Mouse (Mus musculus) C2C12 (cell line): ENCODE measurements around the gene Olfr312. TPM values are rescaled to one million over a fixed set of nuclear protein-coding genes. Genes with fewer than 3 reads are reported as not detected.
"Not testable (repeated sequence)": the region's sequence is repeated elsewhere in the genome, so short reads cannot be mapped to it uniquely, and the experiment has no call there.

Source experiments
- H3K27me3 ChIP-seq: one replicate; pipeline ENCODE4 v1.6.1; 2011; ENCODE audit not compliant: control insufficient read depth, insufficient read depth, insufficient read length
- H3K36me3 ChIP-seq: one replicate; pipeline ENCODE4 v1.6.1; 2011; ENCODE audit not compliant: control insufficient read depth, insufficient read depth
- H3K4me3 ChIP-seq: one replicate; pipeline ENCODE4 v1.5.1; 2011; ENCODE audit warnings: mild to moderate bottlenecking, control low read depth; ENCODE audit not compliant: poor library complexity, insufficient read depth, severe bottlenecking
- H3K79me2 ChIP-seq: one replicate; pipeline ENCODE4 v1.6.1; 2011; ENCODE audit not compliant: control insufficient read depth, insufficient read depth
- H3K79me3 ChIP-seq: one replicate; pipeline ENCODE4 v1.6.1; 2011; ENCODE audit warnings: low read depth, control low read depth
- H3ac ChIP-seq: one replicate; pipeline ENCODE3; 2011; ENCODE audit warnings: low read depth; ENCODE audit not compliant: control insufficient read depth, insufficient read length
- CEBPB ChIP-seq: IDR thresholded peaks from one replicate; pipeline ENCODE4 v1.6.1; 2011; ENCODE audit warnings: low read depth, mild to moderate bottlenecking, control low read depth, moderate library complexity
- CTCF ChIP-seq: IDR thresholded peaks from one replicate; pipeline ENCODE4 v1.5.1; 2011; ENCODE audit not compliant: control insufficient read depth, insufficient read depth, insufficient read length
- FOSL1 ChIP-seq: IDR thresholded peaks from one replicate; pipeline ENCODE4 v1.8.0; 2011; ENCODE audit warnings: mild to moderate bottlenecking, low read length; ENCODE audit not compliant: poor library complexity, insufficient read depth, severe bottlenecking
- MAX ChIP-seq: IDR thresholded peaks from one replicate; pipeline ENCODE4 v1.6.1; 2011; ENCODE audit warnings: mild to moderate bottlenecking, control low read depth
- MYOD1 ChIP-seq: IDR thresholded peaks from one replicate; pipeline ENCODE4 v1.6.1; 2011; ENCODE audit warnings: low read depth; ENCODE audit not compliant: control insufficient read depth, insufficient read length
- MYOG ChIP-seq: IDR thresholded peaks from one replicate; pipeline ENCODE4 v1.6.1; 2011; ENCODE audit not compliant: control insufficient read depth, insufficient read length; ENCODE audit errors: extremely low read depth
- USF1 ChIP-seq: IDR thresholded peaks from one replicate; pipeline ENCODE4 v1.6.1; 2011; ENCODE audit warnings: low read depth, mild to moderate bottlenecking, control low read depth, moderate library complexity
- polyA plus RNA-seq: library from polyadenylated mRNA; unstranded; fragments of >200 nt; fragmentation: generic; extraction: Trizol; gene quantifications from one replicate; pipeline ENCODE4 v1.2.1, GENCODE M21; 2012; ENCODE audit warnings: missing spikeins

Olfr312 gene
- polyA plus RNA-seq, 1 experiment, result not detected

GRCm38 (mm10) chr11:58803871-58804270 lies 25.2 kb upstream of the Olfr312 start:
- Histone ChIP-seq H3K4me3 (no peak overlapping the region), H3K27me3 (no peaks in the 10 kb centered on the region), H3ac (no peak overlapping the region), H3K79me3 (no peaks in the 10 kb centered on the region), H3K79me2 (no peaks in the 10 kb centered on the region), H3K36me3 (no peaks in the 10 kb centered on the region)
- no peak for TF ChIP-seq MAX

DNA sequence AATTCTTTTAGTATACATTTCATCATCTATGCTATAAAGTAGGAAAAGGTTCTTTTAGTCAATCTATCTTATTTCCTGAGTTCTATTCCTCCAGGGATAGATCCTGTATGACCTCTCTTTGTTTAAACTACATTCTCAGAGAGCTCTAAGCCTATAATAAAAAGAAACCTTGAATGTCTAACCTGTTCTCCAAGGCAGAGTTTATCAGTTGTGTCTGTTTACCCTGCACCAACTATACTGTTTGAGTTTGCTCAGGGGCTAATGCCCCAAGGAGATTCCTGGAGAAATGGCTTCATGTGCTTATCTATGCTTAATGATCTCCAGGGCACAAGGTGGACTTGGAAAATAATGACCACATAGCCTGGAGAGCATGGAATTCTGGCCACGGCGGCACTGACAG lies 24.6 kb upstream of the Olfr312 start:
- no peaks in the 10 kb centered on the region for H3K36me3 ChIP-seq
- no peak overlapping the region for H3ac ChIP-seq
- H3K79me2 ChIP-seq, result no peaks in the 10 kb centered on the region
- TF ChIP-seq MYOD1, result no peak
- no peak for TF ChIP-seq FOSL1
- no peak for TF ChIP-seq CTCF
- no peak for TF ChIP-seq MAX
- TF ChIP-seq USF1, result no peak
- no peak for TF ChIP-seq CEBPB
- TF ChIP-seq MYOG, result no peak
- H3K4me3 ChIP-seq, result no peak overlapping the region
- no peaks in the 10 kb centered on the region for H3K79me3 ChIP-seq
- no peaks in the 10 kb centered on the region for H3K27me3 ChIP-seq

DNA sequence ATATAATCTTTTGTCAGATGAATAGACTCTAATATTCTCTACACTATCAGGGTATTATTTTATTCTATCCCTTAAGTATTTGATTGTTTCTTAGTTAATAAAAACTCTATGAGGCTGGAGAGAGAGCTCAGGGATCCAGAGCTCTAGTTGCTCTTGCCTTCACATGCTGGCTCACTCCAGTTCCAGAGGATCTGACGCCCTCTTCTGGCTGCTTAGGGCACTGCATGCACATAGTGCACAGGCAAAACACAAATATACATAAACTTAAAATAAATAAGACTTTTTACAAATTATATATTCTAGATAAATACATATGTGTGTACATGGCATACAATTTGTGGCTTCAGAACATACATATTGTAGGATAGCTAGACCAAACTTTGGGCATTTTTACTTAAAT lies 17.0 kb upstream of the Olfr312 start:
- no peak for TF ChIP-seq USF1
- TF ChIP-seq FOSL1, result no peak
- no peak for TF ChIP-seq MYOD1
- TF ChIP-seq CTCF, result no peak
- H3K36me3 ChIP-seq, result no peaks in the 10 kb centered on the region
- H3K4me3 ChIP-seq, result no peak overlapping the region
- no peak overlapping the region for H3ac ChIP-seq
- no peaks in the 10 kb centered on the region for H3K79me2 ChIP-seq
- no peaks in the 10 kb centered on the region for H3K79me3 ChIP-seq
- H3K27me3 ChIP-seq, result no peaks in the 10 kb centered on the region

GRCm38 (mm10) chr11:58814700-58815099 lies 14.3 kb upstream of the Olfr312 start, which contains the start of gene Olfr313:
Gene Olfr313, plus strand, starts transcription at chr11:58815000.
- H3K36me3 ChIP-seq, H3K79me2 ChIP-seq, H3K27me3 ChIP-seq, H3ac ChIP-seq, H3K79me3 ChIP-seq, H3K4me3 ChIP-seq: not testable (repeated sequence)

DNA sequence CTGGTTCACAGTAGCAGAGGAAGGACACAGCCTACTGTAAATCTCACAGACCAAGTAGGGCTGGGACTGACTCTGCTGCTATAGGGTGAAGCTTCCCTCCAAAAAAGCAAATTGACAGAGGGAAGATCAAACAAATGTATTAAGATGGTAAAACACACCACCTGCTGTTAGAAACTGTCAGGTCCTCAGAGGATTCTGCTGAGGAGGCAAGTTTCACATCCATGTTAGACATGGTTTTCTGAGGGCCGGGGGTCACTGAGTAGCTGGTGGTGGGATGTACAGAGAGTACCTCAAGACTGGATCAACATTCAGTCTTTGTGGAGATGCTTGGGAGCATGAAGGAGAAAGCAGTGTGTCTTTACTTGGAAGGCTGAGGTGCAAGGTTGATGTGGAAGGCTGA lies 13.4 kb upstream of the Olfr312 start:
- TF ChIP-seq CTCF (no peak), MYOG (no peak), USF1 (no peak), CEBPB (no peak), FOSL1 (no peak), MYOD1 (no peak), MAX (no peak)
- Histone ChIP-seq H3K36me3 (no peaks in the 10 kb centered on the region), H3K79me3 (no peaks in the 10 kb centered on the region), H3K27me3 (no peaks in the 10 kb centered on the region), H3K79me2 (no peaks in the 10 kb centered on the region), H3K4me3 (no peak overlapping the region), H3ac (no peak overlapping the region)

DNA sequence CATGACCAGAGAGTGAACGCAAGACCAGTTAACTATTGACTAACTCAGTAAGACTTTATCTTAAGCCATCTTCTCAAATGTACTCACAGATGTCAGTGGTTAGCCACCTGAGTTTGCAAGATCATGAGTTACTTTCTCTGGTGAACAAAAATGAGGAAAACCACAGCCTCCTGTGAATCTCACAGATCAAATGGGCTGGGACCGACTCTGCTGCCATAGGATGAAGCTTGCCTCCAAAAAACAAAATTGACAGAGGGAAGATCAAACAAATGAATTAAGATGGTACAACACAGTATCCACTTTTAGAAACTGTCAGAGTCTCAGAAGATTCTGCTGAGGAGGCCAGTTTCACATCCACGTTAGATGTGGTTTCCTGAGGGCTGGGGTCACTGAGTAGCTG lies 727 bp downstream of the Olfr312 start:
- Histone ChIP-seq H3K36me3 (no peaks in the 10 kb centered on the region), H3K79me3 (no peaks in the 10 kb centered on the region), H3K79me2 (no peaks in the 10 kb centered on the region), H3ac (no peak overlapping the region), H3K27me3 (no peaks in the 10 kb centered on the region), H3K4me3 (no peak overlapping the region)
- no peak for TF ChIP-seq CTCF
- no peak for TF ChIP-seq MAX
- TF ChIP-seq MYOG, result no peak
- TF ChIP-seq MYOD1, result no peak
- TF ChIP-seq CEBPB, result no peak
- TF ChIP-seq FOSL1, result no peak
- no peak for TF ChIP-seq USF1

DNA sequence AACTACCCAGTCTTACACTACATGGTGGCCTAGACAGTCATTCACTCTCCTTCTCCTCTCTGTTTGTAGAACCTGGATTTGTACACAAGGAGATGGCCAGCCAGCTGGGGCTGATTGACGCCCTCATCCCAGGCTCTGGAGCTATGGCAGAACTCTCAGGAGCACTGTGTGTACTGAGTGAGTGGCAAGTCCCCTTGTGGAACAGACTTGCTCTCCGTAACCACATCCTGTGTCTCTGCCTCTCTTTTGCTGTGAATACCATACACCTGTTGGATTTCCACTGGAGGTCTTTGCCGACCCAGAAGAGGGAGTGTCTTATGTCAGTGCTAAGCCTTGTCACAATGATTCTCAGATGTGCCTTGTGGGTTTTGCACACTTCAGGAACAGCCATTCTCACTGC lies 3.5 kb downstream of the Olfr312 start:
- H3K4me3 ChIP-seq, H3ac ChIP-seq, H3K36me3 ChIP-seq, H3K79me3 ChIP-seq, H3K79me2 ChIP-seq, H3K27me3 ChIP-seq: not testable (repeated sequence)

DNA sequence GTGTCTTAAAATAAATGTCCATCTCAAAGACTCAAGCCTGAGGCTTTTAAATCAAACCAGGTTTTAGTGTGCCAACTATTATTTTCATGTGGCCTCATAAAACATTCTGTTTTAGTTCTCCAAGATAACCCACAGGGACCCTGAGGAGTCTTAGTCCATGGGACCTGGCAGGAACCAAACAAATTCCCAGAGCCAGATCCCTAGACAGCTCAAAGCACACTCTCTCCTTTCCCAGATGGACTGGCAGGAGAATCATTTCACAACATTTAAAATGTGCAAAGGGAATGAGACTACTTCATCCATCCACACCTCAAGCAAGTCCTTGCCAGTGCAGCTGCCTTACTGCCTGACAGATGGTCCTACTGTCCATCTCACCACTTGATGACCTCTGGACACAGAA lies 9.9 kb downstream of the Olfr312 start, which contains the start of gene Olfr311:
TSS of gene Olfr311 (plus strand) at position 301 of the 400 bp plus-strand sequence.
- H3K79me3 ChIP-seq, H3K27me3 ChIP-seq, H3K36me3 ChIP-seq, H3K4me3 ChIP-seq, H3ac ChIP-seq, H3K79me2 ChIP-seq: not testable (repeated sequence)
